Mouse (Mus musculus) fibroblast of lung, adult 2 months (primary cell): ENCODE results near the gene Gm10031.
"Not testable (repeated sequence)": the region's sequence is repeated elsewhere in the genome, so short reads cannot be mapped to it uniquely, and the experiment has no call there.

Source experiments
- DNase-seq: peaks from one replicate; pipeline ENCODE4 v3.0.0-alpha.2; 2011; ENCODE audit warnings: low read depth

The Gm10031 gene

DNA sequence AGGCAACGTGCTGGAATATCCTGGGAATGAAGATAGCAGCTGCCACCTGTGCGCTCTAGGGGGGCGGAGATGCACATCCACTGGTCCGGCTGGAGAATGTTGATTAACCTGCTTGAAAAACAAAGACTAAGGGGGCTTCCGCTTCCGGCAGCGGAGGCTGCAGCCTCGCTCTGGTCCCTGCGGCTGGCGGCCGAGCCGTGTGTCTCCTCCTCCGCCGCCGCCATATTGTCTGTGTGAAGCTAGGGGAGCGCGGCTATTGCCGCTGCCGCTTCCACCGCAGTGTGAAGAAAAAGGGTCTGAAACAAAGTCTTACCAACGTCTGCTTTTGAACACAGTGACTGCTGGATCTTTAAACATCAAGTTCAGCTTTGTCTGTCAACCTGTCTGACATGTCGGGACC, at the start of gene Gm10031:
Gm10031 (plus strand) TSS at position 171 of the 400 bp plus-strand sequence.
- not testable (repeated sequence) for DNase-seq

DNA sequence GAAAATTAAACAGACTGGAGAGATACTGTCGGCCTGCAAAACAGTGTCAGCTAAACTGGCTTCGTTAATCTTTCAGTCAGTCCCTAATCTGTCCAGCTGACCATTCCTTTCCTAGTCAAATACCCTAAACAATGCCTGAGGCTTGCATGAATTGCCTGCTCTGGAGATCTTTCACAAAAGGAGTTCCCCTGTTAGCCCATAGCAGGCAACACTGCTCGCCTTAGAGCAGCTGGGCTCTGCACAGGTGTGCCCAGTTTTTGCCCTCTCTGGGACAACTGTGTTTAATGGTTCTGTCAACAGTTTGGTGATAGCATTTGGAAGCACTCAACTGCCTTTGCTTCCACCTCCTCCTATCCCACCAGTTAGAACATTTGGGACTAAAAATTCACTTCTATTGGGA, 49.0 kb upstream of the Gm10031 start:
- DNase-seq = no peak

DNA sequence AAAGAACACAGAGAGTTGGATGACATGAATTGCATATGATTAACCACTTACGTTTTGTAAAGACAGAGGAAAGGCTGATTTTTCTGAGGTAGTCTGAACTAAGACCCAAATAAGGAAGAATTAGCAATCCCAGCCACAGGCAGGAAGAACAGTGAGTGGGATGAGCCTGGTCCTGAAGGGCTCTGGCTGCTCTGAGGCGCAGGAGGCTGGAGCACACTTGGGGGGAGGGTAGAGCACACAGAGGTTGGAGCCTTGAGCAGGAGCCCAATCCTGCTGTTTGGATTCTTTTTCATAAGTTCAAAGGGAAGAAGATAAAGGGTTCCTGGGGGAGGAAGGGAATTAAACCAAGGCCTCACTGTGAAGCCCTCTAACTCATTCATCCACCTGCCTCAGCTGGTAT, 47.8 kb upstream of the Gm10031 start:
- DNase-seq = no peak

DNA sequence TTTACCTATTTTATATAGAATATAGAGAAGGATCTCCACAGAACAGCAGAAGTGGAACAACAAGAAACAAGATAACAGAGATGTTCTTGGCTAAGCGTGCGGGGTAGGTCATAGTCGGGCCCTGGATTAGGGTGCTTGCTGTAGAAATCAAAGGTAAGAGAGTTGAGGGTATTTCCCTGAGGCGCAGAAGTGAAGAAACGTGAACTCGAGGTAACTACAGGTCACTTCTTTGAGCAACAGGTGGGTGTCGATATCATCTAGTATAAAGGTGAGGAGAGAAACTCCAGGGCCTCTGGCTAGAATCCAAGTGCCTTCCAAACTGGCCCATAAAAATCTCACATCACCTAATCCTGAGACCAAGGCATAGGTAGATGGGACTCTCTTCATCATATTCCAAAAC, 47.3 kb upstream of the Gm10031 start:
- no peak for DNase-seq

DNA sequence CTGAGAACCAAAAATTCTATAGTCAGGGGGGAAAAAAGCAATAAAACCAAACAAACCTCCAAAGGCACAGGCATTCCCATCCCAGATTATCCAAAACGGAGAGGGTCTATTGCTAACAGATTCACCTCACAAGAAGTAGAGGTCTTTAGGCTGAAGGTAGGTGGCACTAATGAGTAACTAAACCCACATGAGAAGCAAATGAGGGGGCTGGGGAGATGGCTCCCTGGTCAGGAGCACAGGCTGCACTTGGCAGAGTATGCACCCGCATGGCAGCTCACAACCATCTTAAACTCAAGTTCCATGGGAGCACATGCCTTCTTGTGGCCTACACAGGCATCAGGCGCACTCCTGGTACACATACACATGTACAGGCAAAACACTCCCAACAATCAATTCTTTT, 42.0 kb upstream of the Gm10031 start:
- DNase-seq = no peak

DNA sequence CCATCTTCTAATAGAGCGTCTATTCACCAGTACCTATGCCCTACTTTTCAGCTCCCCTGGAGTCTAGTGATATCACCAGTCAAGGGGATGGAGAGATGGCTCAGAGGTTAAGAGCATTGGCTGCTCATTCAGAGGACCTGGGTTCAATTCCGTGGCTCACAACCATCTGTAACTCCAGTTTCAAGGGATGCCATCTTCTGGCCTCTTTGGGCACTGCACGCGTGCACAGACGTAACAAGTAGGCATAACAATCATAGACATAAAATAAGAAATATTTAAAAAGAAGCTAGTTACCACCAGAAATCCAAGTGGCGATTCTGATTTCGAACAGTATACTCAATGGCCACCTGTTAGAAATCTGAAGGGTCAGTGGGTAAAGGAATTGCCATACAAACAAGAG, 36.3 kb upstream of the Gm10031 start:
- DNase-seq = no peak

DNA sequence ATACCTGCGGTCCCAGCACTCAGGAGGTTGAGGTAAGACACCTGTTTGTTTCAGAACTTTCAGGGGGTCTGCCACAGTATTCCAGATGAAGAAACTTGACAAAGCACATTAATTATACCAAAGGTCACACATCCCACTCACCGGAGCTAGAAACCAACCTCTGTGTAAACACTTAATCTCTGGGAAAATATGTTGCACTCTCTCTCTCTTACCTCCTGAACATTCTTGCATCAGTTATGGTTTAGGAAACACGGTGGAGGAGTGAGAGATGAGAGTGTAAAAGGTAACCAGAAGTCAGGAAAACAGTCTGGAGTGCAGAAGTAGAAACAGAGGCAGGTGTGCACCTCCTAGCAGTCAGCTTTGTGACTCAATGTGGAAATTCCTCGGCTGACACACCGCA, 35.8 kb upstream of the Gm10031 start:
- no peak for DNase-seq

DNA sequence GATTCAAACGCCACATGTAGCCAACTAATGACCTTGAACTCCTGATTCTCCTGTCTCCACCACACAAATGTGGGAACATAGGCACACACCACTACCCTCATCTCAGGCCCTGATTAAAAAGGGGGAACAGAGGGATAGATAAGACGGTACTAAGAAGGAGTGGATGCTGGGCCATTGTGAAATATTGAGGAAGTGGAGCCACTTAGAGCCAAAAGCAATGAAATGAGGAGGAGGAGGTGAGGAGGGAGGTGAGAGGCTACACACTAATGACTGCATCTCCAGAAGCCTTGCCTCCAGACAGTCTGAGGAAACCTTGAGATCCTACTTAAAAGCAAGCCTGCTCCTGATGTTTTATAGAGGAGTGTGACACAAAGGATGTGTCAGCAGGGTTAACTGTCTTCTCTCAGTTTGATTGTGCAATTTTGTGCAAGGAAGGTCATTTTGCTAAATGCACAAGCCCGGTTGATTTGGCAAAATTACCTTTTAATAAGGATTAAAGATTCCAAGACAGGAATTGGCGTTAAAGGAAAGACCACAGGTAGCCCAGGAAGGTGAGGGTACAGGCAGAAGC, 32.5 kb upstream of the Gm10031 start:
- no peak for DNase-seq

DNA sequence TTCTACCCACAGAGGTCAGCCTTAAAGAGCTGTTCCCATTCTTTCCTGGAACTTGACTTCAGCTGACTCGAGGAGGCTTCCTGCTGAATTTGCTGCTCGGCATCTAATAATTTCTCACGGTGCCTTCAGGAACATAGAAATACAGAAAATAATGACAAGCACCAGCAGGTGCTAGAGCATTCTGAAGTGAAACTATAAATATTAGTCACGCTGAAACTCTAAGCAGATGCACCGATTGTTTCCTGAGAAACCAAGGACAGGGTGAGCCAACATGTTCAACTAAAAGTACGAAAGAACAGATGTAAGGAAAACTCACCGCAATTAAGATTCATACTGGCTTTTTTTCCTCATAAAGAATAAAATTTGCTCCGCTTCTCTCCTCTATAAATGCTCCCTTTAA, 28.8 kb upstream of the Gm10031 start:
- DNase-seq = no peak

DNA sequence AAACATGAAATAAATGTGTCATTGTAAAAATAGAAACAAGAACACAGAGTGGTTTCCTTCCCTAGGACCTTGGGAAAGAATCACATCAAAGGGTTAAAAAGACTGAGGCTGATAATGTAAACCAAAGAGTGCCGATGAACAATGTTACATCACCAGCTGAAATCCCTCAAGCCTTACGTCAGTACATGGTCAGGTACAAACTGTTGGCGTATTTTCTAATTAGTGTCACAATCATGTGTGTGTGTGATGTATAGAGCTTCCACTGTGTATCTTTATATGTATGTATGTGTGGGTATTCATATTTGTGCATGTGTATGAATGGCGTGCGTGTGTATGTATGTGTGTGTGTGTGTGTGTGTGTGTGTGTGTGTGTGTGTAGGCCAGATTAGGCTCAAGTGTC, 26.9 kb upstream of the Gm10031 start:
- no peak for DNase-seq

DNA sequence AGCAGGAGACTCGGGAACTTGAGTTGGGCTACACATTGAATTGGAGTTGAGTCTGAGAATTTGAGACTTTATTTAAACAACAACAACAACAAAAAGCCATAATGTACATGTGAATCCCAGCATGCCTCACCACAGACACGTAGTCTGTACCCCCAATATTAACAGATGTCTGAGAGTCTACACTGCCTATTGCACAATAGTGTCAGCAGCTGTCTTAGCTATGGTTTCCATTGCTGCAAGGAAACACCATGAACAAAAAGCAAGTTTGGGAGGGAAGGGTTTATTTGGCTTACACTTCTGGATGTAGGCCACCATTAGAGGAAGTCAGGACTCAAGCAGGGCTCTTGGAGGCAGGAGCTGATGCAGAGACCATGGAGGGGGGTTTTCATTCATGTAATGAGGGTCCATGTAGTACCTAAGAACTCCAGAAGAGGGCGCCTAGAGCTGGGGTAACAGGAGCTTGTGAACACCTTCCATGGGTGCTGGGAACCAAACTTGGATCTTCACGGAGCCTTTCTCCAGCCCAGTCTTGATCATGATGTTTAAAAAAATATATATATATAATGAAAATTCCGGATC, 18.8 kb upstream of the Gm10031 start:
- no peak for DNase-seq

DNA sequence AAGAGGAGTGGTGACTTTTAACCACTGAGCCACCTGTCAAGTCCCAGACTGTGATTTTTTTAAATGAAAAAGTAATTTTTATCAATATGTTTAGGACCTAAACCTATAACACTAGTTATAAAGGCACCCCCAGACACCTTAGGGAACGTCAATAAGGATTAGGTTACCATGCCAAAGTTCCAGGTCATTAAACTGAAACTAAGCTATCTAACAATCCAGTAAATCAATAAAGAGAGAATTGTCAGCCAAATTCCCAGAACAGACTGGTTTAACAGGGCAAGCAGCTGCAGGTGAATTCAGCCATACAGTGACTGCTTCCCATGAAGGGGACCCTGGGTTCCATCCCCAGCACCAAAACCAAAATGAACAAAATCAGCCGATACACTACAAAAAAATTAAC, 17.9 kb upstream of the Gm10031 start:
- DNase-seq = no peak

DNA sequence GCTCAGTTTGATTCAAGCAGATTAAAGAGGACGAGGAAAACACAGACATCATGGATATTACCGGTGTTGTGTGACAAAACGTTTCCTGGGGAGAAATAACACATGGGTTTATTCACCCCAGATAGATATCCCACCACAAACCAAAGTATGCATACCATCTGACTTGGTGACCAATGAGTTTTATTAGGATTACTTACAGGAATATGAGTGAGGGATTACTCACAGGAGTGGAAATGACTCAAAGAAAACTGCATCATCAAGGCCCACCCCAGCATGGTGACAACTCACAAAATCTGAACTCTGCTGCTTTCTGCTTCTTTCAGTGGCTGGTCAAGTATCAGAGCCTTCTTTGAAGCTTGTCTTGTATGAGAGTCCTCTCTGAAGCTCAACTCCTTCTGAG, 16.1 kb upstream of the Gm10031 start:
- peak; percentile 18 for DNase-seq

DNA sequence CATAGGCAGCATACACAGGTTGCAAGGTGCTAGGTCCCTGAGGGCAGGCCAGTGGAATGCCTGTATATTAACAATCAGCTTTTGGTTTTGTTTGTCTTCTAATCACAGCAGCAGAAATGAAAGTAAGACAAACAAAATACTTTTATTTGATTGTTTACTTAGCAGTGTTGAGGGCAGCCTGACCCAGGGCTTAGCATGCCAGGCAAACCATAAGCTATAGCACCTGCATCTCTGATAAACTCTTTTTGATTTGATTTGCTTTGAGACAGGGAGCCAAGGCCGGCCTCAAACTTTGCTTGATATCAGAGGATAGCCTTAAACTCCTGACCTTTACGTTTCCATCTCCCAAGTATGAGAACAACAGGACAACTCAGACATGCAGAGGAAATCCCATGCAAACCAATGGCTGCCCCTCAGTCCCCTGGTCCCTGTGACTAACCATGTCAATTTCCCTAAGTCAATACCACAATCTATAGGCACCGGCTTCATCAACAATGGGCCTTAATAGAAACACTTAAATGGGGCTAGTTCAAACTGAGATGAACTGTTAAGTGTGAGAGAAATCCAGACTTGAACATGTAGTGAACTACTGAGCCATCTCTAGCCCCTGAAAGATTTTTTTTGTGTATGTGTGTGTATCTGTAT, 3.6 kb upstream of the Gm10031 start:
- DNase-seq = no peak

DNA sequence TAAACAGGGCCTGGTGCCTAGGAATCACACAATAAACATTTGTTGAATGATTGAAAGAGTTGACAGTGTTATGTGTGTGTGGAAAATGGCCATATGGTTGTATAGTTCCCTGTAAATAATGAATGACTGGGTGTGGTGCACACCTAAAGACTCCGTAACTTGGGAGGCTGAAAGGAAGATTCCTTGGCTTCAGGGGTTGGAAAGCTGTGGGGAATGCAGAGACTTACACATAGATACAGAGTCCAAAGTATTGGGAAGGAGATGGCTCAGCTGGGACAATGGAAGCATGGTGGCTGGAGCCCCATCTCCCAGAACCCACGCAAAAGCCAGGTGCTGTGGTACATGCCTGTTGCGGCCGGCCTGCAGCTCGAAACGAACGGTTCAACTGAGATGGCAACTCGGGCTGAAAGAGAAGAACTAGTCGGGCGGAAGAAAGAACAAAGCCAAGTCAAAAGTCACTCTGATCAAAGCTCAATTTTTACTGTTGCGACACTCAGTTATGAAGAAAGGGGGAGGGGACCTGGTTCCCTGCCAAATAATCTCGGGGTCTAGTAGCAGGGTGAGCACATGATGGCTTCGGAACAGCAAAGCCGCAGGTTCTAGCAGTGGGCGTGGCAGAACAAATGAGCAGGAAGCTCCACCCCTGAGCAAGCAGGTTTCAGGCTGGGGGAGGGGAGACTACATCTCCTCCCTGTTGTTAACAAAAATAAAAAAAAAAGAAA, 1.9 kb upstream of the Gm10031 start:
- no peak for DNase-seq

DNA sequence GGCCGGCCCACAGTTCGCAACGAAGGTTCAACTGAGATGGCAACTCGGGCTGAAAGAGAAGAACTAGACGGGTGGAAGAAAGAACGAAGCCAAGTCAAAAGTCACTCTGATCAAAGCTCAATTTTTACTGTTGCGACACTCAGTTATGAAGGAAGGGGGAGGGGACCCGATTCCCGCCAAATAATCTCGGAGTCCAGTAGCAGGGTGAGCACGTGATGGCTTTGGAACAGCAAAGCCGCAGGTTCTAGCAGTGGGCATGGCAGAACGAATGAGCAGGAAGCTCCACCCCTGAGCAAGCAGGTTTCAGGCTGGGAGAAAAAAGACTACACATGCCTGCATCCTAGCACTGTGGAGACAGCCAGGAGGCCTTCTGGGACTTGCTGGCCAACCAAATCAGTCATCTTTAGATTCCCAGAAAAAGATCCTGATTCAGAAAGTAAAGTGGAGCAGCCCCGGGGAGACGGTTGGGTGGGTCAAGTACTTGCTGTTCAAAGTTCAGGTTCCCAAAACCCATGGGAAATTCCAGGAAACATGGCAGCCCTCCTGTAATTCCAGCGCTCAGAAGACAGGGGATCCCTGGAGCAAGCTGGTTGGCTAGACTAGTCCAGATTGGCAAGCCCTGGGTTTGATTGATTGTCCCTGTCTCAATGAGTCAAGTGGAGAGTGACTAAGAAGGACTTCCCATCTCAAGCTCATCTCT, 8.8 kb downstream of the Gm10031 start:
- DNase-seq = not testable (repeated sequence)

DNA sequence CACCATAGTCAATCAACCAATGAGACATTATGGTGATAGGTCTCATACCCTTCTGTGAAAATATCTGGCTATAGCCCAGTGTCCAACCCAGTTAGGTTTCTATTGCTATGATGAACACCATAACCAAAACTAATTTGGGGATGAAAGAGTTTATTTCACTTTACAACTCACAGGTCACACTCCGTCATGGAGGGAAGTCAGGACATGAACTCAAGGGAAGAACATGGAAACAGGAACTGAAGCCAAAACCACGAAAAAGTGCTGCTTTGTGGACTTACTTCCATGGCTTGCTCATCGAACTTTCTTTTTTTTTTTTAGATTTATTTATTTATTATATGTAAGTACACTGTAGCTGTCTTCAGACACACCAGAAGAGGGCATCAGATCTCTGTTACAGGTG, 9.7 kb downstream of the Gm10031 start:
- DNase-seq = no peak

DNA sequence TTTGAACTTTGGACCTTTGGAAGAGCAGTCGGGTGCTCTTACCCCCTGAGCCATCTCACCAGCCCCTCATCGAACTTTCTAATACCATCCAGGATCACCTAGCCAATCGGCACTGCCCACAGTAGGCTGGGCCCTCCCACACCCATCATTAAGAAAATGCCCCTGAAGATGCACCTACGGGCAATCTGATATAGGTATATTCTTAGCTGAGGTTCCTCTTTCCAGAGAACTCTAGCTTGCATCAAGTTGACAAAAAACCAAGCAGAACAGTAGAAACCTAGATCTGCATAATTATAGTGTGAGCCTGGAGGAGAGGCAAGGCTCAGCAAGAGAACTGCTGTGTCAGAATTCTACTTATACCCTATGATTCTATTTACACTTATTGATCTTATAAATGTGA, 10.1 kb downstream of the Gm10031 start:
- DNase-seq = no peak

DNA sequence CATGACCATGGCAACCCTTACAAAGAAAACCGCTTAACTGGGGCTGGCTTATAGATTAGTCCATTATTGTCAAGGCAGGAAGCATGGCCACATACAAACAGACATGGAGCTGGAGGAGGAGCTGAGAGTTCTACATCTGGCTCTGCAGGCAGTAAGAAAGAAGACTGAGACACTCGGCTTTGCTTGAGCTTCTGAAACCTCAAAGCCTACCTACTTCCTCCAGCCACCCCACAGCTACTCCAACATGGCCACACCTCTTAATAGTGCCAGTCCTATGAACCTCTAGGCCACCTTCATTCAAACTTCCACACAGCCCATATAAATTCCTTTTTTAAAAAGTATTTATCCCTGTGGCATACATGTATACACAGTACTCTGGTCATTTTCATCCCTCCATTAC, 13.2 kb downstream of the Gm10031 start:
- no peak for DNase-seq

DNA sequence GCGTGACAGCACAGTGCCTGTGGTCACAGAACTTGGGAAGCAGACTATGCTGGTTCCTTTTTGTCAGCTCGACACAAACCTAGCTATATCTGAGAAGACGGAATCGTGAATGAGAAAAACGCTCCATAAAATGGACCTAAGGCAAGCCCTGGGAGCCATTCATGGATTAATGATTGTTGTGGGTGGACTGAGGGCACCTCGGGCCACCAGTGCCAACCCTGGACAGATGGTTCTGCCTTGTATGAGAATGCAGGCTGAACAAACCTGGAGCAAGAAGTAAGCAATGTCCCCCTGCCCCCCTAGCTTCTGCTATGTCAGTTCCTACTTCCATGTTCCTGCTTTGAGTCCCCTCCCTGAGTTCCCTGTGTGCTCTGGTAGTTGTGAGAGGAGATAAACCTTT, 13.9 kb downstream of the Gm10031 start:
- DNase-seq = no peak

DNA sequence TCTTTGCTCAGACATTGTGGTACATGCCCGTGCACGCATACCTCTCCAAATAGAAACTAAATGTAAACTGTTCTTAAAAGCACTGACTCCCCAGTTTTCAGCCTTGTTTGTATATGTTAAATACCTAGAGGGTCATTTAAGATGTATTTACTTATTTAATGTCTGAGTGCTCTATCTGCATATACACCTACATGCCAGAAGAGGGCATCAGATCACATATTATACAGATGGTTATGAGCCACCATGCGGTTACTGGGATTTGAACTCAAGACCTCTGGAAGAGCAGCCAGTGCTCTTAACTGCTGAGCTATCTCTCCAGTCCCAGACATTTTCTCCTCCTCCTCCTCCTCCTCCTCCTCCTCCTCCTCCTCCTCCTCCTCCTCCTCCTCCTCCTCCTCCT, 14.6 kb downstream of the Gm10031 start:
- no peak for DNase-seq

DNA sequence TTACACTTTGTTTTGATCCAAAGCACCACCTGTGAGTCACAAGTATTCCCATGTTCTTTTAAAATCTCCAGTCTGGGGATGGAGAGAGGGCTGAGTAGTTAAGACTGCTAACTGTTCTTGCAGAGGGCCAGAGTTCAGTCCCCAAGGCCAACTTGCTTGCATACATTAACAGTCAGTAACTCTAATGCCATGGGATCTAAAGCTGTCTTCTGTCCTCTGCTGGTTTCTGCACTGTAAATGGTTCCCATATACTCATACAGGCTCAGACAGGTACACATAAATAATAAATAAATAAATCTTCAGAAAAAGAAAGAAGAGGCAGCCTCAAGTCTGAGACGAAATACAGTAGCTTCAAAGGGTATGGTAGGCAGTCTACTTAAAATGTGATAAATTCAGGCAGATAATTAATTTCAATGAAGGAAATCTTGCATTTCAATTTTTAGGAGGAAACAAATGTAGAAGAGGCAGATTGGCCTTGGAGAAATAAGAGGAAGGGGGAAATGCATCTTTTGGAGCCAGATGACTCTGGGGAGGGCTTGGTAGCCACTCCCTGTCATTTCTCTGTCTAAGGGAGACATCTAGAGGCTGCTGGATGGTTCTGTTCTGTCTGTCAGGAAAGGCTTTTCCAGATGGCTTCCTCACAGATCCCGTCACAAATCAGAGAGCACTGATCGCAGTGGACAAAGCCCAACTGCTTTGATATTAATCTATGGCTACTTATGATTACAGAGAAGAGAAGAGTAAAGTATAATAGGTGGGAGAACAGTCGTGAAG, 16.2 kb downstream of the Gm10031 start:
- no peak for DNase-seq
